Mouse (Mus musculus): ENCODE data around the gene Gm1110. TPM values are rescaled to one million over a fixed set of nuclear protein-coding genes. Genes with fewer than 3 reads are reported as not detected.
"Not testable (repeated sequence)": the region's sequence is repeated elsewhere in the genome, so short reads cannot be mapped to it uniquely, and the experiment has no call there.

Gm1110 gene
- total RNA-seq (2021): not detected
- long read RNA-seq, experiment 1: 0 reads
- long read RNA-seq, experiment 2: 0 reads

DNA sequence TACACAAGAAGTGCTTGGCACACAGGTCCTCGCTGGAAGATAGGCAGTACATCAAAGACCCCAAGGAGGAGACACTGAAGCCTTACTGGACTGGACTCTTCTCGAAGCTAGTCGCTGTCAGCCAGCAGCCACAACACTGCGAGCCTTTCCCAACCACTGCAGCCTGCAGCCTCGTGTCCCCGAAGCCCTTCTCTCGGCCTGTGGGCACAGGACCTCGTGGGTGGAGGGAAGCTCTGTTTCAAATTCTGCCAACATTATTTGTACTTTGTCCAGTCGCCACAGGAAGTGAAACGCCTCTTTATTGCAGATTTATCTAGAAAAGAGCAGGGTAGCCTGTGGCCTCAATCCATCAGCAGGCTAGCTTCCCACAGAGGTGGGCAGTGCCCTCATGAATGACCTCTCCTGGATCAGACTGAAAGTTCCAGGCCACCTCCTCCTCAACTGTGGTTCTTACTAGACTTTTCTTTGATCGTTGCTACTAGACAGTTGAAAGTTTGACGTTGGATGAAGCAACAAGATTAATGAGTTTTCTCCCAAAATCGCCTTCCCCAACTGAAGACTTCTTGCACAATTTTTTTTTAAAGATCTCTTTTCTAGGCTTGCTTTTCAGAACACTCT is at the start of gene Gm1110:
Gene Gm1110 (minus strand): TSS at position 203 of the 618 bp plus-strand sequence.
- intact Hi-C loops (cut with DNase I): no loop called here
- no peak for DNase-seq (ENCODE audit: low spot score in 2 of 2)

DNA sequence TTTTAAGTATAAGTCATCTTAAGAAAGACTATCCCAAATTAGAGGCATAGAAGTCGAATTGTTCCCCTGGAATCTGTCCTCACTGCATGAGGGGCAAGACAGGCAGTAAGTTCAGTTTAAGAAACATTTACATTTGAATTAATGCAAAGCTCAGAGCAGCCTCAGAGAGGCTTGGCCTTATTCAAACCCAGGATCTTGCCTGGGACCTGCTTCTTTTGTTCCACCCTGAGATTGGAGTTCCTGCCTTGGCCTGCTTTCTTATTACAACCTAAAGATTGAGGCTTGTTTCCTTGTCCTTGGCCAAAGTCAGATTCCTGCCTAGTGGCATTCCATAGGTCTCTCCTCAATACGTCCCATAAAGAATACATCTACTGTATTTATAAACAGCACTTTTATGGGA is 24.9 kb upstream of the Gm1110 start:
- DNase-seq (ENCODE audit: low spot score in 2 of 2): no peak
- intact Hi-C loops (cut with DNase I): no loop called here

DNA sequence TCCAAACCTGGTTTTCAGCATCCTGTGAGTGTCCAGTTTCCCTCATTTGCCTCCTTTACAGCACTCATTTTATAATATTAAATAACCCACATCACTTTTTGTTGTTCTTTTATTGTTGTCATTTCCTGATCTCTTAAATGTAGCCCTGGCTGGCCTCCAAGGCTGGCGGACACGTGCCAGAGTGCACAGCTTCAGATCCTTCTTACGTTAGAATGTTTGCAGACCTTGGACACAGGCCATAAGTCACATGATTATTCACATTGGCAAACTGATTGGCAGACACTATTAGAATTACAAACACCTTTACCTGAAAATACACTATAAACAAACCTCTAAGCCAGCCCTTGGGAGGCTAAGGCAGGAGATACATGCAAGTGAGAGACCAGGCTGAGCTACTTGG is 1.2 kb upstream of the Gm1110 start:
- intact Hi-C loops (cut with DNase I): no loop called here
- DNase-seq (ENCODE audit: low spot score in 2 of 2): no peak

DNA sequence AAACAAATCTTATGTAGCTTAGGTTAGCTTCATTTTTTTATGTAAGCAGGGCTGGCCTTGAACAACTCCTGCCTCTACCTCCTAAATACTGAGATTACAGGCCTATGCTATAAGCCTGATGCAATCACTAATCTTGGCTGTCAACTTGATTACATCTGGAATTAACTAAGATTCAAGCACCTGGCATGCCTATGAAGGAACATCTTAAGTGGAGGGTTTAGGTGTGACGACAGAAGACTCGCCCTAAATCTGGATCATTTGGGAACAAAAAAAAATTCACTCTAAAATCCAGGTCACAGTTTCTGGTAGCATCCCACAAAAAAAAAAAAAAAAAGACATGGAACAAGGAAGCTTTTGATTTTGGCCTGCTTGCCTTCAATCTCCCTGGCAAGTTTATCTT is 3.1 kb downstream of the Gm1110 start:
- intact Hi-C loops (cut with DNase I): no loop called here
- DNase-seq (ENCODE audit: low spot score in 2 of 2): no peak

DNA sequence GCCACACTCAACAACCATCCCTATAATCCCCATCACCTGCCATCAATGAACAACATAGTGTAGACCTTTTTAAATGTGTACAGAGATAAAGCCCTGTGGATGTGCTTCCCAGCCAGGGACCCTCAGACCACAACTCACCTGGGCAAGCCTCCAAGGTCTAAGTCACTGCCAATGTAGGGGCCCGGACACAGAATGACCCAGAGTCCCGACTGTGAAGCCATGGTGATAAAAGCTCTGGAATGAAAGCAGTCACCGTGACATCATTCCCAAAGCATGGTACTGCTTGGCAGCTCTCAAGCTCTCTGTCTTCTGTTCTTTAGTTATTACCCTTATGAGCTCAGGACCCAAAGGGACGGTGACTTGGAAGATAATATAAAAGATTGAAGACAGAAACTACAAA is 9.8 kb downstream of the Gm1110 start:
- intact Hi-C loops (cut with DNase I): no loop called here
- no peak for DNase-seq (ENCODE audit: low spot score in 2 of 2)

DNA sequence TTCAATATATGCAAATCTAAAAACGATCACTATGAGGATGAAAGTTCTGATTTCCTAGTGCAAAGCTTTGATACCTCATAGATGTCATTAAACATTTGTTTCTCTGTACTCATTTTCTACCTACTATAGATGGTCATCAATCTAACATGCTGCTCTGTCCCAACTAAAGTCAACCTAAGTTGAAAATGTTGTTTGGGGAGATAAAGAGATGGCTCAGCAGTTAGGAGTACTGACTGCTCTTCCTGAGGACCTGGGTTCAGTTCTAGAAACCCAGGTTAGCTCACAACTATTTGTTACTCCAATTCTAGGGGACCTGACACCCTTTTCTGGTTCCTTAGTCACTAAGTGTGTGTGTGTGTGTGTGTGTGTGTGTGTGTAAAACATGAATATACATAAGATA is 11.7 kb downstream of the Gm1110 start:
- intact Hi-C loops (cut with DNase I): no loop called here
- DNase-seq (ENCODE audit: low spot score in 2 of 2): no peak

DNA sequence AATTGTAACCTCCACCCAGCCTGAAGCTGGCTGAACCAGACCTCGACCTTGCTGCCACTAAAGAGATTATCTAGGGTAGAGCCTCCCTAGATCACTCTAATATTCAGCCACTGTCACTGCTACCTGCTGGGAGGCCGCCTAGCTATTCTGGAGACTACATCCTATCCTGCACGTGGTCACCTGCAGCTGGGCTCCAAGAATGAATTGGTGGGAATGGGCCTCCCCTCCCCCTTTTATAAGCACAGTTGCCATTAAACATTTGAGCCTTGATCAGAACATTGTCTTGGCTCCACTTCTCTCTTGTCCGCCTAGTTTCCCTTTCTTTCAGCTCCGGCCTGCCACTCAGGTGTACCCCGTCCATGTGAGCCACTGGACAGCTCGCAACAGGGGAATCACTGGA is 53.1 kb downstream of the Gm1110 start:
- DNase-seq (ENCODE audit: low spot score in 2 of 2); intact Hi-C loops (cut with DNase I): not testable (repeated sequence)

DNA sequence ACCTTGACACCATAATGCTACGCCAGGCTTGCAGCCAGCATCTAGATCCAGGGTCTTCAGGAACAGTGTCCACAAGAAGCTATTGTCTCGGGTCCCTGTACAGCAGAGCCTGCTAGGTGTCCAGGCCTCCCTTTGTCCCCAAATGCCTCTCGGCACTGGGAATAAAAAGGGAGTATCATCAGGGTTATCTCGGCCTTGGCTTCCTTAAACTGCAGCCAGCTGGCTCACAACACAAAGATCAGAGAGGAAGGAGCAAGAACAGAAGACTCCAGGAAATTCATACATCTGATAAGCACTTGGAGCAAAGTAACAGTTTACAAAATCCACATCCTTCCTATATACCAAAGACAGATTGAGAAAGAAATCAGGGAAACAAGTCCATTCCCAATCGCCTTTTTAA is 62.2 kb downstream of the Gm1110 start, which contains the start of gene Glb1l3:
Gene Glb1l3 (minus strand): TSS at position 140 of the 400 bp plus-strand sequence.
- intact Hi-C loops (cut with DNase I): no loop called here
- no peak for DNase-seq (ENCODE audit: low spot score in 2 of 2)

DNA sequence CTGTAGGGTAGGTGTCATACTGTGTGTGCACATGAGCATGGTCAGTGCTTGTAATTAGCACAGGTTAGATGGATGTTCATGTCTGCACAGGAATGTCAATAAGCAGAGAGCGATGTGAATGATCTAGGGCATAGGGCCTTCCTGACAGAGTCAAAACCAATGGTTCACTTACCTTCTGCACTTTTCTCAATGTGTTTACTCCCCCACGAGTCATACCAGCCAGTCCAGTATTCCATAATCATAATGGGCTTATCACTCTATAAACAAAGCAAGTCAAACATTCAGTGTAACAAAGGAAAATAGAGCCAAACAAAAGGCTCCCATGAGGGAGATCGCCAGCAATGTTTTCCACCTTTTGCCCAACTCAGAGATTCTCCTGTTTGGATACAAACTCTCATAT is 91.8 kb downstream of the Gm1110 start:
- DNase-seq (ENCODE audit: low spot score in 2 of 2): no peak
- intact Hi-C loops (cut with DNase I): no loop called here

Other genes with a start within 250 kb of the Gm1110 start
- gene B3gat1, start 189.4 kb downstream of the Gm1110 start, total RNA-seq (2021): 100 to 1,000 TPM; 262 to 268 TPM
- under 1 TPM; 0.11 to 0.61 TPM for gene Glb1l2, start 116.6 kb downstream of the Gm1110 start, total RNA-seq (2021)
- gene Glb1l3, start 62.2 kb downstream of the Gm1110 start, total RNA-seq (2021): not detected
- 10 to 100 TPM; 30.1 to 30.6 TPM for gene Acad8, start 76.5 kb upstream of the Gm1110 start, total RNA-seq (2021)
- 10 to 100 TPM; 65.7 to 69.2 TPM for gene Thyn1, start 76.6 kb upstream of the Gm1110 start, total RNA-seq (2021)
- gene Vps26b, start 107.0 kb upstream of the Gm1110 start, total RNA-seq (2021): 100 to 1,000 TPM; 110 to 112 TPM
- gene Ncapd3, start 107.1 kb upstream of the Gm1110 start, total RNA-seq (2021): 10 to 100 TPM; 15.3 to 16.3 TPM
- 10 to 100 TPM; 24.1 to 26.9 TPM for gene Jam3, start 232.3 kb upstream of the Gm1110 start, total RNA-seq (2021)